Mouse (Mus musculus) heart, postnatal 36 days (tissue): ENCODE measurements around the gene Sall4. TPM values are rescaled to one million over a fixed set of nuclear protein-coding genes. Genes with fewer than 3 reads are reported as not detected.
"Not testable (repeated sequence)": the region's sequence is repeated elsewhere in the genome, so short reads cannot be mapped to it uniquely, and the experiment has no call there.

Experiments used
- DNase-seq, 2 experiments: peaks; one replicate each; pipeline ENCODE4 v3.0.0; 2021 to 2022
- intact Hi-C: fragments of 180-260 bp; cut with DNase I; formaldehyde crosslinking; loops from one replicate; pipeline ENCODE4 v1.15.1; 2025
- total RNA-seq, 2 experiments: library from RNA; stranded (reverse); gene quantifications; 2 replicates each; pipeline ENCODE4 v1.2.3; 2021

The Sall4 gene
- total RNA-seq, 2 experiments from 2014 or later, result 2.4 to 3.4 TPM

- DNase-seq, result no peak
Measured at GRCm38 (mm10) chr2:168761141-168761540, 6.6 kb downstream of the Sall4 start.

DNA sequence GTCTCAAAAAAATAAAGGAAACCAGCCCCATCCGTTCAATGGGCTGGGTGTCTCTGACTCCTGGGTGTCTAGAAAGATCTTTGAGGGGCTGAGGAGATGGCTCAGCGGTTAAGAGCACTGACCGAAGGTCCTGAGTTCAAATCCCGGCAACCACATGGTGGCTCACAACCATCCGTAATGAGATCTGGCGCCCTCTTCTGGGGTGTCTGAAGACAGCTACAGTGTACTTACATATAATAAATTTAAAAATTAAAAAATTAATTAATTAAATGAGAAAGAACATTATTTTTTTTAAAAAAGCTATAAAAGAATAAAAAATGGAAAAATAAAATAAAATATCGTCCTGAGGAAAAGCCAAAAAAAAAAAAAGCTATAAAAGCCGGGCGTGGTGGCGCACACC, 23.3 kb downstream of the Sall4 start:
- intact Hi-C loops, result loop anchor here (5.0 kb wide), 1 partner anchor 277 kb away; no protein-coding TSS in a partner anchor
- DNase-seq, result not testable (repeated sequence)

More at GRCm38 (mm10) chr2:168761141-168761540, 6.6 kb downstream of the Sall4 start:
- intact Hi-C loops, result no loop called here

GRCm38 (mm10) chr2:168742649-168743048, 25.1 kb downstream of the Sall4 start:
- intact Hi-C loops, result loop anchor here (1.0 to 5.0 kb wide), 2 partner anchors 51 to 275 kb away; no protein-coding TSS in a partner anchor

DNA sequence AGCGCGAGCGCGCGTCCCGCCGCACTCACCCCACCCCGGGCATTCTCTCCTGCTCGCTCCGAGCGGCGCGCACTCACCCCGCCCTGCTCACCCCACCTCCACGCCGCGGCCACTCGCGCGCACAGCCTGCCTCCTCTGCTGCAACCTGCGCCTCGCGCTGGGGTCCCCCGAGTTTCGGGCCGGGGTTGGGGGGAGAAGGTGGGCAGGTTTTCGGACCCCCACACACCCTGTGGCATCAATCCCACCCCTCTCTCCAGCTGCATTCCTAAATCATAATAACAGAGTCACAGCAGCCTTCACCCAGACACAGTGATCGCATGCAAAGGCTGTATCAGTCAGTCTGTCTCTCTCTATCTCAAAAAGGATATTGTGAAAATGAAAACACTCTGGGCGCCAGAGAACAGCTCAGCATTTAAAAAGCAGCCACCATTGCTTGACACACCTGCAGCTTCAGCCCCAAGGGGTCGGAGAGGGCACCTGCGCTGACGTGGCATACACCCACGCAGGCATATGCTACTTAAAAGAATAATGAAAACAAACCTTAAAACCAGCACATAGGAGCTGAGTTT, 25.6 kb downstream of the Sall4 start, which contains the start of gene Atp9a:
Atp9a (minus strand) TSS at position 351 of the 569 bp plus-strand sequence.
- intact Hi-C loops, result loop anchor here (1.0 to 5.0 kb wide), 2 partner anchors 51 to 275 kb away; no protein-coding TSS in a partner anchor
- DNase-seq, result peak; percentile 52 to 68

More at GRCm38 (mm10) chr2:168742649-168743048, 25.1 kb downstream of the Sall4 start:
- DNase-seq, result peak; percentile 53 to 74

DNA sequence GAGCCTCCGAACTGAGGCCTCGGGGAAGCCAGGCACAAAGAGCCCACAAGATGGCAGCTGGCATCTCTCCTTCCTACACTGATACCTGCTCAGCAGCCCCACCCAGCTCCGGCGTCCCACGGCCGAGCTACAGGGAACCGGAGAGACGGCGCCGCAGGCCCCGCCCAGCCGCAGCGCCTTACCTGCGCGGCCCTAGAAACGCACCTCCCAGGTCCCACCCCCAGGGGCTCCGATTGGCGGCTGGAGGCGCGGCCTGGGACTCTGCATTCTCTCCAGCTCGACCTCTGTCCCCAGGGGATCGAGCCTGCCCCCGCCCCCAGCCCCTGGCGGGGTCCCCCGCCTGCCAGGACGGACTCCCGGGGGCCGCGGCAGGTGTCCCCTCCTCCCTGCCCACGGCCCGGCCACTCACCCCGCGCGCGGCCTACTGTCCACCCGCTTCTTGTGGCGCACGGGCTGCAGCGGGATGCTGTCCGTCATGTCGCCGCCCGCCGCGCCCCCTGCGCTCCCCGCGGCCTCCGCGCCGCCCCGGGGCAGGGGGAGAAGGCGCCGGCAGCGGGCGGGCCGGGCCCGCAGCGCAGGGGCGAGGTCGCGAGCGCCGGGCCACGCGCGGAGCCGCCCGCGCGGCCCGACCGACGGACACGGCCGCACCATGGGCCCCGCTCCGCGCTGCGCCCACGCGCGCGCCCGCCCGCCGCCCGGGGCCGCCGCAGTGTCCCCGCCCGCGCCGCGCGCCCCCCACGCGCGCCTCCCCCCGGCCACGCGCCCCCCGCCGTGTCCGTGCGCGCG, 26.3 kb downstream of the Sall4 start:
- intact Hi-C loops, result loop anchor here (1.0 to 5.0 kb wide), 2 partner anchors 50 to 274 kb away; no protein-coding TSS in a partner anchor
- DNase-seq, result peak; percentile 54 to 70

GRCm38 (mm10) chr2:168740496-168740895, 27.2 kb downstream of the Sall4 start:
- no peak for DNase-seq
- intact Hi-C loops, result loop anchor here (5.0 kb wide), 1 partner anchor 273 kb away; no protein-coding TSS in a partner anchor

GRCm38 (mm10) chr2:168738854-168739253, 28.9 kb downstream of the Sall4 start:
- DNase-seq, result no peak
- intact Hi-C loops, result no loop called here

GRCm38 (mm10) chr2:168737878-168738277, 29.9 kb downstream of the Sall4 start:
- peak; percentile 44 to 49 for DNase-seq
- intact Hi-C loops, result no loop called here

- intact Hi-C loops, result no loop called here
- DNase-seq, result peak; percentile 48 to 49
Measured at GRCm38 (mm10) chr2:168734023-168734422, 33.7 kb downstream of the Sall4 start.

GRCm38 (mm10) chr2:168731258-168731657, 36.5 kb downstream of the Sall4 start:
- intact Hi-C loops, result no loop called here

DNA sequence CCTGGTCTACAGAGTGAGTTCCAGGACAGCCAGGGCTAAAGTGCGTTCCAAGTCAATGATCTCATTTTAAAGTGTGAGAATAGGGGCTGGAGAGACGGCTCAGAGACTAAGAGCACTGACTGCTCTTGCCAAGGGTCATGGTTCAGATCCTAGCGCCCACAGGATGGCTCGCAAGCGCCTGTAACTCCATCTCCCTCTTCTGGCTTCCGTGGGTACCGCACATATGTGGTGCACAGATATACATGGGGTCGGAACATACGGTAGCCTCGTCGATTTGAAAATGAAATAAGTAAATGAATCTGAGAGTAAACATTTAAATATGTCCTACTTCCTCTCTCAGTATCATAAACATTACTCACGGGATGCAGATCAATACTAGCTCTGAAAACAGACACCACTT, 38.0 kb downstream of the Sall4 start:
- intact Hi-C loops, result no loop called here

More at GRCm38 (mm10) chr2:168731258-168731657, 36.5 kb downstream of the Sall4 start:
- DNase-seq, result no peak

GRCm38 (mm10) chr2:168728045-168728444, 39.7 kb downstream of the Sall4 start:
- DNase-seq, result peak in 1 of 2 experiments; percentile 38
- intact Hi-C loops, result no loop called here

More for the DNA sequence above, 38.0 kb downstream of the Sall4 start:
- DNase-seq, result no peak

GRCm38 (mm10) chr2:168726007-168726406, 41.7 kb downstream of the Sall4 start:
- no peak for DNase-seq
- intact Hi-C loops, result no loop called here

- DNase-seq, result no peak
- intact Hi-C loops, result no loop called here
Measured at GRCm38 (mm10) chr2:168721313-168721712, 46.4 kb downstream of the Sall4 start.

DNA sequence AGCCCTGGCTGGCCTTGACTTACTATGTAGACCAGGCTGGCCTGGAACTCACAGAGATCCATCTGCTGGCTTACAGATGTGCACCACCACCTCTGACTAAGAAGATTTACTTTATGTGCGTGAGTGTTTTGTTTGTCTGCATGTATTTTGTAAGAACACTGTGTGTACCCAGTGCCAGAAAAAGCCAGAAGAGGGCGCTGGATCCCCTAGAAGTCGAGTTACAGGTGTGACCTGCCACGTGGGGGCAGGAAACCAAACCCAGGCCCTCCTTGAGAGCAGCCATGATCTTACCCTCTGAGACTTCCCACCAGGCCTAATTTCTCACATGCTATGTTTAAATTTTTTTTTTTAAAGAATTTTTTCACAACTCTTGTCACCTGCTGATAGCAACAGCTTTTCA, 48.0 kb downstream of the Sall4 start:
- intact Hi-C loops, result no loop called here
- DNase-seq, result no peak

DNA sequence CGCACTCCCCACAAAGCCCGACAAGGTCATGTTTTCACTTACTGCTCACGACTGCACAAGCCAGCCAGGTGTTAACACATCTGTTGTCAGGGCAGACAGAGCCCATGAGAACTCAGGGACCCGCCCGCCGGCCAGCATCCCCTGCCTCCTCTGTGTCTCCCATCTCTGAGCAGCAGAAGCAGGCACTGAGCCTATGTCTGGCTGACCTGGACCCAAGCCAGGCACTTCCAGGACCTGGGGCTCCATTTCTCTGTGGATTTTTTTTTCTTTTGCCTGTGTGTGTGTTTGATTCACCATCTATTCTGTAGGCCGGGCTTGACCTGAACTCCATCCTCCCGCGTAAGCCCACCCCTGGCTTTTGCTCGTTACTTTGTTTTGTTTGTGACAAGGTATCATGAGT, 49.0 kb downstream of the Sall4 start:
- intact Hi-C loops, result no loop called here

DNA sequence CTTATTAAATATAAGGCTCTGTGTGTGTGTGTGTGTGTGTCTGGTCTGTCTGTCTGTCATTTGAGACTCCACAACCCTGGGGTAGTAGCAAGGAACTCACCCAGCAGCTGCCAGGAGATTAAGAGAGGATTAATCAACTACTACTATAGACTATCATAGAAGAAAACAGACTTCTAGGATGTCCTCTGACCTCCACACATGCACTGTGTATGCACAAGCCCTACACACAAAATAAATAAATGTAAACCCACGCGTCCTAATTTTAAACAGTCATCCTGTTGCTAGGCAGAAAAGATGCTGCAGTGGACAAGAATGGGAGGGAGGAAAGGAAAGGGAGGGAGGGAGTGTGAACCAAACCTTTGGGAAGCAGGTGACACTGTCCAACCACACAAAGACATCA, 49.5 kb downstream of the Sall4 start:
- DNase-seq, result no peak
- intact Hi-C loops, result no loop called here

More for the DNA sequence above, 49.0 kb downstream of the Sall4 start:
- DNase-seq, result no peak

- no peak for DNase-seq
Measured at GRCm38 (mm10) chr2:168712199-168713176, 55.3 kb downstream of the Sall4 start.

DNA sequence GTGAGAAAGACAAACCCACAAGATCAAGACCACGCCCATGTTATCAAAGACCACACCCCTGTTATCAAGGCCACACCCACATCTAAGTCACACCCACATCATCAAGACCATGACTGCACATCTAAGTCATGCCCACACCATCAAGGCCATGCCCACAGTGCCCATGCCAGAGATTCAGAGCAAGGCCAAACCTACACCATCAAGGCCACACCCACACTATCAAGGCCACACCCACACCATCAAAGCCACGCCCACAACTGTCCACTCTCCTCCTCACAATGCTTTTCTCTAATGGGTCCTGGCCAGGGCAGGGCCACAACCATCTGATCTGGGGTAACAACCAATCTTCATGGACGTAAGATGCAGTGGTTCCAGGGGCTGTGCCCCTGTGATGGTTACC, 56.8 kb downstream of the Sall4 start:
- intact Hi-C loops, result no loop called here
- DNase-seq, result no peak

More at GRCm38 (mm10) chr2:168712199-168713176, 55.3 kb downstream of the Sall4 start:
- intact Hi-C loops, result no loop called here

DNA sequence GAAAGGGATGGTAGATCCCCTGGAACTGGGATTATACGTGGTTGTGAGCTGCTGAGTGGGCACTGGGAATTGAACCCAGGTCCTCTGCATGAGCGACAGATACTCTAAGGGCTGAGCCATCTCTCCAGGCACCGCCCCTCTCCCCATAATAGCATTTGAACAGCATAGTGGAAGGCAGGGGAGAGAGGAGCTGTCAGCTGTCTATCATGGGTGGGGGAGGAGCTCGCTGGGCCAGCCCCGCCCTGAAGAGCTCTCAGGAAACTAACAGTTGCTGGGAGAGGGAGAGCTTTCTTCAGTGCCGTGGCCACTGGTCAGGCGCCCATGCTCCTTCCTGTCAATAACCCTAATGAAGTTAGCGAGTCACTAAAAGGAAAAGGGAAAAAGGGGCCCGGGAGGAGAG, 60.0 kb downstream of the Sall4 start:
- intact Hi-C loops, result no loop called here
- no peak for DNase-seq
